Mouse (Mus musculus) myocyte (in vitro differentiated cells): Measurements from ENCODE around the gene Olfr893. TPM values are rescaled to one million over a fixed set of nuclear protein-coding genes. Genes with fewer than 3 reads are reported as not detected.
"Not testable (repeated sequence)": the region's sequence is repeated elsewhere in the genome, so short reads cannot be mapped to it uniquely, and the experiment has no call there.

ENCODE experiments used
- H3K27me3 ChIP-seq: one replicate; pipeline ENCODE4 v1.6.1; 2011; ENCODE audit not compliant: control insufficient read depth, insufficient read depth, insufficient read length
- H3K36me3 ChIP-seq: one replicate; pipeline ENCODE4 v1.6.1; 2011; ENCODE audit not compliant: control insufficient read depth, insufficient read depth
- H3K4me2 ChIP-seq: one replicate; pipeline ENCODE4 v1.6.1; 2011; ENCODE audit warnings: low read depth, control low read depth
- H3K4me3 ChIP-seq: one replicate; pipeline ENCODE4 v1.5.1; 2011; ENCODE audit warnings: mild to moderate bottlenecking, control low read depth, moderate library complexity
- H3K79me2 ChIP-seq: one replicate; pipeline ENCODE4 v1.6.1; 2011; ENCODE audit not compliant: control insufficient read depth, insufficient read depth
- H3ac ChIP-seq: one replicate; pipeline ENCODE4 v1.6.1; 2011; ENCODE audit not compliant: control insufficient read depth, insufficient read length
- CEBPB ChIP-seq: IDR thresholded peaks from 2 replicates; pipeline ENCODE4 v1.6.1; 2011; ENCODE audit warnings: mild to moderate bottlenecking, moderate library complexity; ENCODE audit not compliant: poor library complexity, insufficient read depth, severe bottlenecking
- E2F4 ChIP-seq: IDR thresholded peaks from one replicate; pipeline ENCODE4 v1.6.1; 2011; ENCODE audit warnings: mild to moderate bottlenecking, control low read depth, moderate library complexity; ENCODE audit not compliant: insufficient read depth
- MAX ChIP-seq: IDR thresholded peaks from one replicate; pipeline ENCODE4 v1.6.1; 2011; ENCODE audit warnings: low read depth, mild to moderate bottlenecking, control low read depth
- MYOD1 ChIP-seq, 3 experiments: IDR thresholded peaks; one replicate each; pipeline ENCODE4 v1.6.1; 2011; ENCODE audit warnings: control low read depth in 2 of 3, low read depth in 2 of 3, mild to moderate bottlenecking in 2 of 3, moderate library complexity in 1 of 3; ENCODE audit not compliant: insufficient read length in 2 of 3, control insufficient read depth in 1 of 3
- MYOG ChIP-seq, 3 experiments: IDR thresholded peaks; one replicate each; pipeline ENCODE4 v1.6.1; 2011; ENCODE audit warnings: control low read depth in 2 of 3, low read depth in 2 of 3, mild to moderate bottlenecking in 2 of 3; ENCODE audit not compliant: insufficient read length in 2 of 3, control insufficient read depth in 1 of 3, insufficient read depth in 1 of 3
- POLR2A ChIP-seq: IDR thresholded peaks from one replicate; pipeline ENCODE4 v1.6.1; 2011; ENCODE audit warnings: low read depth, mild to moderate bottlenecking, control low read depth, moderate library complexity; ENCODE audit not compliant: insufficient read length
- POLR2AphosphoS2 ChIP-seq: IDR thresholded peaks from one replicate; pipeline ENCODE4 v1.6.1; 2011; ENCODE audit warnings: low read depth, control low read depth; ENCODE audit not compliant: insufficient read length
- REST ChIP-seq: IDR thresholded peaks from one replicate; pipeline ENCODE4 v1.6.1; 2011; ENCODE audit warnings: mild to moderate bottlenecking, control low read depth, moderate library complexity; ENCODE audit not compliant: insufficient read depth, insufficient read length
- SRF ChIP-seq: IDR thresholded peaks from one replicate; pipeline ENCODE4 v1.6.1; 2011; ENCODE audit warnings: low read depth; ENCODE audit not compliant: control insufficient read depth, insufficient read length
- TCF12 ChIP-seq: IDR thresholded peaks from one replicate; pipeline ENCODE4 v1.6.1; 2011; ENCODE audit warnings: mild to moderate bottlenecking, control low read depth; ENCODE audit not compliant: poor library complexity, insufficient read depth, severe bottlenecking
- TCF3 ChIP-seq: IDR thresholded peaks from one replicate; pipeline ENCODE4 v1.6.1; 2011; ENCODE audit warnings: low read depth, control low read depth; ENCODE audit not compliant: insufficient read length
- USF1 ChIP-seq: IDR thresholded peaks from one replicate; pipeline ENCODE4 v1.6.1; 2011; ENCODE audit warnings: low read depth, mild to moderate bottlenecking, control low read depth, moderate library complexity
- polyA plus RNA-seq: library from polyadenylated mRNA; unstranded; fragments of >200 nt; fragmentation: generic; extraction: Trizol; gene quantifications from one replicate; pipeline ENCODE4 v1.2.1, GENCODE M21; 2012; ENCODE audit warnings: missing spikeins

Gene Olfr893
- polyA plus RNA-seq: not detected

- TF ChIP-seq REST (no peak), MAX (no peak), USF1 (no peak), MYOD1 (IDR thresholded peaks at IDR 0.05; ENCODE audit: control insufficient read depth in 1 of 3, insufficient read length in 2 of 3, low read depth in 2 of 3) (no peak), TCF3 (no peak), CEBPB (no peak), POLR2A (no peak)
- no peaks in the 10 kb centered on the region for H3K79me2 ChIP-seq
- H3ac ChIP-seq: no peak within 1 kb of the TSS
- H3K27me3 ChIP-seq: no peaks in the 10 kb centered on the region
- no peak within 1 kb of the TSS for H3K4me3 ChIP-seq
- H3K36me3 ChIP-seq: no peaks in the 10 kb centered on the region
- no peak within 1 kb of the TSS for H3K4me2 ChIP-seq
These were observed at the start of gene Olfr893 for GRCm38 (mm10) chr9:38208065-38208464. TSS of gene Olfr893 (plus strand) at chr9:38208365.

- H3K79me2 ChIP-seq, H3K4me2 ChIP-seq, H3K27me3 ChIP-seq, H3ac ChIP-seq, H3K36me3 ChIP-seq, H3K4me3 ChIP-seq: not testable (repeated sequence)
These were observed 39.8 kb upstream of the Olfr893 start for GRCm38 (mm10) chr9:38168341-38168740.

- Histone ChIP-seq H3K27me3 (no peaks in the 10 kb centered on the region), H3K4me3 (no peak within 1 kb of the TSS), H3K4me2 (no peak within 1 kb of the TSS), H3K36me3 (no peaks in the 10 kb centered on the region), H3ac (no peak within 1 kb of the TSS), H3K79me2 (no peaks in the 10 kb centered on the region)
- no peak for TF ChIP-seq USF1
- no peak for TF ChIP-seq CEBPB
- no peak for TF ChIP-seq POLR2A
- TF ChIP-seq MAX: no peak
- no peak for TF ChIP-seq MYOD1 (IDR thresholded peaks at IDR 0.05; ENCODE audit: control insufficient read depth in 1 of 3, insufficient read length in 2 of 3, low read depth in 2 of 3)
- TF ChIP-seq POLR2AphosphoS2: no peak
- TF ChIP-seq E2F4: no peak
- no peak for TF ChIP-seq REST
- TF ChIP-seq TCF12: no peak
- no peak for TF ChIP-seq MYOG (IDR thresholded peaks at IDR 0.05; ENCODE audit: control insufficient read depth in 1 of 3, insufficient read depth in 1 of 3, insufficient read length in 2 of 3, low read depth in 2 of 3)
- TF ChIP-seq SRF: no peak
- TF ChIP-seq TCF3: no peak
These were observed 27.4 kb upstream of the Olfr893 start, which contains the start of gene Olfr891 for GRCm38 (mm10) chr9:38180721-38181120. TSS of gene Olfr891 (minus strand) at chr9:38180821.

- Histone ChIP-seq H3ac (no peak within 1 kb of the TSS), H3K79me2 (no peaks in the 10 kb centered on the region), H3K4me2 (no peak within 1 kb of the TSS), H3K36me3 (no peaks in the 10 kb centered on the region), H3K4me3 (no peak within 1 kb of the TSS), H3K27me3 (no peaks in the 10 kb centered on the region)
- TF ChIP-seq MAX: no peak
These were observed 9.6 kb downstream of the Olfr893 start, which contains the start of gene Olfr894 for GRCm38 (mm10) chr9:38217755-38218154. TSS of gene Olfr894 (plus strand) at chr9:38218055.

GRCm38 (mm10) chr9:38252474-38252873 lies 44.3 kb downstream of the Olfr893 start, which contains the start of gene Olfr143:
TSS of gene Olfr143 (plus strand) at chr9:38252774.
- Histone ChIP-seq H3K36me3 (no peaks in the 10 kb centered on the region), H3K79me2 (no peaks in the 10 kb centered on the region), H3K27me3 (no peaks in the 10 kb centered on the region), H3ac (no peak within 1 kb of the TSS), H3K4me3 (no peak within 1 kb of the TSS), H3K4me2 (no peak within 1 kb of the TSS)
- TF ChIP-seq SRF: no peak
- no peak for TF ChIP-seq MYOG (IDR thresholded peaks at IDR 0.05; ENCODE audit: control insufficient read depth in 1 of 3, insufficient read depth in 1 of 3, insufficient read length in 2 of 3, low read depth in 2 of 3)
- no peak for TF ChIP-seq TCF3
- TF ChIP-seq POLR2A: no peak
- no peak for TF ChIP-seq POLR2AphosphoS2
- no peak for TF ChIP-seq REST
- no peak for TF ChIP-seq E2F4
- TF ChIP-seq MYOD1 (IDR thresholded peaks at IDR 0.05; ENCODE audit: control insufficient read depth in 1 of 3, insufficient read length in 2 of 3, low read depth in 2 of 3): no peak

Other genes with a start within 250 kb of the Olfr893 start
- gene Olfr881, start 216.5 kb upstream of the Olfr893 start, polyA plus RNA-seq: not detected
- not detected for gene Olfr883, start 182.6 kb upstream of the Olfr893 start, polyA plus RNA-seq
- not detected for gene Olfr884, start 161.8 kb upstream of the Olfr893 start, polyA plus RNA-seq
- gene Olfr885, start 147.0 kb upstream of the Olfr893 start, polyA plus RNA-seq: not detected
- gene Olfr887, start 124.3 kb upstream of the Olfr893 start, polyA plus RNA-seq: not detected
- not detected for gene Olfr888, start 100.2 kb upstream of the Olfr893 start, polyA plus RNA-seq
- gene Olfr889, start 93.2 kb upstream of the Olfr893 start, polyA plus RNA-seq: not detected
- gene Olfr890, start 65.8 kb upstream of the Olfr893 start, polyA plus RNA-seq: not detected
- not detected for gene Olfr891, start 27.5 kb upstream of the Olfr893 start, polyA plus RNA-seq
- gene Olfr894, start 9.7 kb downstream of the Olfr893 start, polyA plus RNA-seq: not detected
- gene Olfr143, start 44.4 kb downstream of the Olfr893 start, polyA plus RNA-seq: not detected
- not detected for gene Olfr895, start 59.5 kb downstream of the Olfr893 start, polyA plus RNA-seq
- not detected for gene Olfr896-ps1, start 82.7 kb downstream of the Olfr893 start, polyA plus RNA-seq
- gene Olfr25, start 120.7 kb downstream of the Olfr893 start, polyA plus RNA-seq: not detected
- not detected for gene Olfr898, start 140.0 kb downstream of the Olfr893 start, polyA plus RNA-seq
- not detected for gene Olfr250, start 158.5 kb downstream of the Olfr893 start, polyA plus RNA-seq
- not detected for gene Olfr251, start 168.7 kb downstream of the Olfr893 start, polyA plus RNA-seq
- 0.01 TPM for gene Olfr147, start 193.3 kb downstream of the Olfr893 start, polyA plus RNA-seq
- gene Olfr901, start 221.1 kb downstream of the Olfr893 start, polyA plus RNA-seq: 0.01 TPM
- gene Olfr902, start 239.3 kb downstream of the Olfr893 start, polyA plus RNA-seq: not detected